Mouse (Mus musculus) liver, embryonic 14.5 days (tissue): ENCODE results near the gene Gatad1. TPM values are rescaled to one million over a fixed set of nuclear protein-coding genes. Genes with fewer than 3 reads are reported as not detected.
A peak's percentile ranks its signal among the peaks of the same experiment; 100 is the strongest.

ENCODE experiments used
- ATAC-seq: fragments of 200-750 bp; cut with Nextera tagmentation; 2 replicates; pipeline ENCODE4 v1.8.0; 2017; ENCODE audit warnings: moderate number of reproducible peaks, mild to moderate bottlenecking, moderate library complexity; ENCODE audit not compliant: insufficient read depth
- DNase-seq, 3 experiments: peaks; one replicate each; pipeline ENCODE4 v3.0.0-alpha.2; 2012 to 2013; ENCODE audit warnings: low read depth in 3 of 3, low spot score in 3 of 3
- H3K27ac ChIP-seq: fragments of 300-500 bp; sonication (generic); 2 replicates; pipeline ENCODE4 v1.5.1; 2014; ENCODE audit warnings: moderate library complexity, mild to moderate bottlenecking, control low read depth, inconsistent platforms
- H3K27me3 ChIP-seq: fragments of 300-500 bp; sonication (generic); 2 replicates; pipeline ENCODE4 v1.6.1; 2014; ENCODE audit warnings: mild to moderate bottlenecking, low read length, moderate library complexity; ENCODE audit not compliant: control insufficient read depth, insufficient read depth
- H3K36me3 ChIP-seq: fragments of 300-500 bp; sonication (generic); replicated peaks from 2 replicates; pipeline ENCODE4 v1.6.1; 2014; ENCODE audit warnings: low read depth; ENCODE audit not compliant: control insufficient read depth, insufficient read depth
- H3K4me1 ChIP-seq, 2 experiments: fragments of 200-500 bp in 1 of 2; fragments of 300-500 bp in 1 of 2; sonication (generic) in 1 of 2; replicated peaks; 2 replicates each; pipeline ENCODE4 v1.6.1; 2012 to 2014; ENCODE audit warnings: antibody characterized with exemption in 1 of 2, inconsistent platforms in 1 of 2, low read length in 1 of 2; ENCODE audit not compliant: control insufficient read depth in 2 of 2, insufficient read depth in 2 of 2
- H3K4me2 ChIP-seq: fragments of 300-500 bp; sonication (generic); 2 replicates; pipeline ENCODE4 v1.6.1; 2014; ENCODE audit warnings: low read depth, mild to moderate bottlenecking, control low read depth, moderate library complexity
- H3K4me3 ChIP-seq, 2 experiments: fragments of 200-500 bp in 1 of 2; fragments of 300-500 bp in 1 of 2; sonication (generic) in 1 of 2; 2 replicates each; pipeline ENCODE4 v1.5.1; 2012 to 2014; ENCODE audit warnings: low read depth in 2 of 2, low read length in 2 of 2, mild to moderate bottlenecking in 2 of 2, control low read depth in 1 of 2, inconsistent platforms in 1 of 2, moderate library complexity in 1 of 2; ENCODE audit not compliant: insufficient read depth in 1 of 2
- H3K9ac ChIP-seq: fragments of 300-500 bp; sonication (generic); replicated peaks from 2 replicates; pipeline ENCODE4 v1.6.1; 2014; ENCODE audit warnings: mild to moderate bottlenecking, control low read depth, moderate library complexity
- H3K9me3 ChIP-seq: fragments of 300-500 bp; sonication (generic); 2 replicates; pipeline ENCODE4 v1.6.1; 2016; ENCODE audit warnings: low read length, mixed read lengths; ENCODE audit not compliant: control insufficient read depth
- CTCF ChIP-seq: IDR thresholded peaks from 2 replicates; pipeline ENCODE4 v1.5.1; 2016; ENCODE audit warnings: antibody characterized with exemption, low read depth, control low read depth
- EP300 ChIP-seq: IDR thresholded peaks from 2 replicates; pipeline ENCODE4 v1.6.1; 2016; ENCODE audit warnings: antibody characterized with exemption, low read depth
- WGBS: fragments of 180-500 bp; shearing (Covaris S2); extraction: QIAGEN DNeasy Blood & Tissue Kit; methylation state at CpG from one replicate; pipeline ENCODE4 v1.1.7; 2014; ENCODE audit not compliant: insufficient replicate concordance; 5-methylcytosine and 5-hydroxymethylcytosine counted together
- polyA plus RNA-seq, 2 experiments: library from polyadenylated mRNA; depleted of rRNA in 1 of 2; stranded (reverse) in 1 of 2; unstranded in 1 of 2; fragments of >200 nt; fragmentation: Nextera tagmentation in 1 of 2; extraction: Ambion mirVana in 1 of 2; gene quantifications; 2 replicates each; pipeline versions ENCODE4 v1.2.1 to v1.2.3; 2012 to 2014

Gene Gatad1
- polyA plus RNA-seq, 2 experiments = 25.4 to 27.7 TPM

GRCm38 (mm10) chr5:3645326-3645725, 11.7 kb downstream of the Gatad1 start:
- ATAC-seq = no peak
- Histone ChIP-seq H3K4me3 (peak overlapping the region in 1 of 2 experiments; percentile 3; a peak in 1 of 4 replicates), H3K36me3 (peaks cover 32% of the 10 kb centered on the region), H3K27ac (no peak overlapping the region), H3K9me3 (no peaks in the 10 kb centered on the region), H3K9ac (no peak overlapping the region), H3K4me1 (peaks cover 3 to 12% of the 10 kb centered on the region in 2 experiments; a peak in 3 of 4 replicates), H3K27me3 (no peaks in the 10 kb centered on the region), H3K4me2 (peak overlapping the region; percentile 82; the same call in 1 of the 2 replicates)
- 80% methylated on average over 6 of the region's 6 CpGs for WGBS
- TF ChIP-seq CTCF = no peak
- TF ChIP-seq EP300 = no peak
- DNase-seq = no peak

GRCm38 (mm10) chr5:3644621-3645020, 12.4 kb downstream of the Gatad1 start:
- TF ChIP-seq CTCF (no peak), EP300 (no peak)
- H3K9me3 ChIP-seq = no peaks in the 10 kb centered on the region
- H3K4me3 ChIP-seq = no peak overlapping the region
- no peak for DNase-seq
- no peak overlapping the region for H3K27ac ChIP-seq
- H3K27me3 ChIP-seq = no peaks in the 10 kb centered on the region
- 83% methylated on average over 6 of the region's 6 CpGs for WGBS
- peaks cover 34% of the 10 kb centered on the region for H3K36me3 ChIP-seq
- peaks cover 3 to 12% of the 10 kb centered on the region in 2 experiments; a peak in 3 of 4 replicates for H3K4me1 ChIP-seq
- no peak overlapping the region for H3K4me2 ChIP-seq
- no peak for ATAC-seq
- no peak overlapping the region for H3K9ac ChIP-seq

GRCm38 (mm10) chr5:3635286-3635685, 21.7 kb downstream of the Gatad1 start:
- Histone ChIP-seq H3K9me3 (no peaks in the 10 kb centered on the region), H3K4me1 (0 out of 4 replicates have a peak, but pooled peaks cover 0 to 2% of the 10 kb centered on the region in 2 experiments), H3K27ac (no peak overlapping the region), H3K4me3 (no peak overlapping the region), H3K27me3 (no peaks in the 10 kb centered on the region), H3K4me2 (no peak overlapping the region), H3K36me3 (peaks cover 1% of the 10 kb centered on the region), H3K9ac (no peak overlapping the region)
- TF ChIP-seq EP300 = no peak
- no peak for TF ChIP-seq CTCF
- ATAC-seq = no peak
- WGBS = 74% methylated on average over 8 of the region's 8 CpGs
- DNase-seq = no peak

GRCm38 (mm10) chr5:3633951-3634350, 23.0 kb downstream of the Gatad1 start:
- H3K36me3 ChIP-seq = no peaks in the 10 kb centered on the region
- H3K4me2 ChIP-seq = no peak overlapping the region
- no peak for TF ChIP-seq EP300
- peak; percentile 56 for TF ChIP-seq CTCF
- 57% methylated on average over 4 of the region's 4 CpGs for whole genome bisulfite sequencing
- no peaks in the 10 kb centered on the region for H3K9me3 ChIP-seq
- no peaks in the 10 kb centered on the region for H3K27me3 ChIP-seq
- DNase-seq = no peak
- no peak for ATAC-seq
- H3K9ac ChIP-seq = no peak overlapping the region
- no peak overlapping the region for H3K27ac ChIP-seq
- no peak overlapping the region for H3K4me3 ChIP-seq
- H3K4me1 ChIP-seq = 0 out of 4 replicates have a peak, but pooled peaks cover 0 to 2% of the 10 kb centered on the region in 2 experiments

GRCm38 (mm10) chr5:3633315-3633714, 23.7 kb downstream of the Gatad1 start:
- H3K4me2 ChIP-seq = no peak overlapping the region
- TF ChIP-seq CTCF = no peak
- TF ChIP-seq EP300 = no peak
- H3K4me3 ChIP-seq = no peak overlapping the region
- no peak for ATAC-seq
- H3K9me3 ChIP-seq = no peaks in the 10 kb centered on the region
- H3K9ac ChIP-seq = no peak overlapping the region
- no peak for DNase-seq
- 0 out of 4 replicates have a peak, but pooled peaks cover 0 to 2% of the 10 kb centered on the region in 2 experiments for H3K4me1 ChIP-seq
- no peaks in the 10 kb centered on the region for H3K27me3 ChIP-seq
- H3K36me3 ChIP-seq = no peaks in the 10 kb centered on the region
- 87% methylated on average over 13 of the region's 13 CpGs for WGBS
- no peak overlapping the region for H3K27ac ChIP-seq
